Mouse (Mus musculus) C2C12 (cell line): Measurements from ENCODE around the gene Zfp418.

Experiments used
- CTCF ChIP-seq: IDR thresholded peaks from one replicate; pipeline ENCODE4 v1.5.1; 2011; ENCODE audit not compliant: control insufficient read depth, insufficient read depth, insufficient read length
- MAX ChIP-seq: IDR thresholded peaks from one replicate; pipeline ENCODE4 v1.6.1; 2011; ENCODE audit warnings: mild to moderate bottlenecking, control low read depth
- MYOD1 ChIP-seq: IDR thresholded peaks from one replicate; pipeline ENCODE4 v1.6.1; 2011; ENCODE audit warnings: low read depth; ENCODE audit not compliant: control insufficient read depth, insufficient read length

DNA sequence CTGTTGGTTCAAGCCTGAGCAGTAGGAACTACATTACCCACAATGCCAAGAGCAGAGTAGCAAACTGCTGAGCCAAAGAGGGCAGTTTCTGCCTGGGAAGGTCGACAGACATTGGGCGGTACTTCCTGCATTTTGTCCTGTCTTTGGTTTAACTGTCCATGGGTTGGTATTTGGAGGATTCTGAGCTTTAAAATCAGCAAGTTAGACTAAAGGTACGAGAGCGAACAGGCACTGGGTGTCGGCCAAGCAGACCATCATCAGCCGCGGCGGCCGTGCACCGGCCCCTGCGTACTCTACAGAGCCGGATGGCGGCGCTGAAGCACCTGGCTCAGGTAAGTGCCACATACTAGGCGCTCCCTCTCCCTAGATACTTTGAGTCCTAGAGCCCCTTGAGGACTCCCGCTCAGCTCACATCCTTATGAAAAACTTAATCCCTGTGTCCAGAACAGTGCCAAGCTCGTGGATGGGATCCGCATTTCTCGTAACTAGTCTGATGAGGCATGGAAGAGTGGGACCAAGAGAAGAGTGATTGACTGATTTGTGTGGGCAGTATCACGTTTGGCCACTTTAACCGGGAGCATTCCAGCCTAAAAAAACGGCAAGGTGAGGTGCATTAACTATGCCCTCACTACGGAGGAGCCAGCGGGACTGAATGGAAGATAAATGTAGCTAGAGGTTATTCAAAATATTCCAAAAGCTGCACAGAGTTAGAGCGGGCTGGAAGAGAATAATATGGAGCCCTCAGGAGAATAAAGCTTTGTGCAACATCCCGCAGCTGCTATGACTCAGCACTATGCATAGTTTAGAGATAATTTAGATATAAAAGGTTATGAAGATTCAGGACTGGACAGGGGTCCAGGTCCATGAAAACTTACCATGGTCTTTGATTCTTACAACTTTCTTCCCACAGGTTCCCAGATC, at the start of gene Zfp418:
- no peak for TF ChIP-seq MYOD1
- TF ChIP-seq CTCF = no peak
- TF ChIP-seq MAX = no peak
